Mouse (Mus musculus): ENCODE measurements around the gene Hltf.

Gene Hltf

DNA sequence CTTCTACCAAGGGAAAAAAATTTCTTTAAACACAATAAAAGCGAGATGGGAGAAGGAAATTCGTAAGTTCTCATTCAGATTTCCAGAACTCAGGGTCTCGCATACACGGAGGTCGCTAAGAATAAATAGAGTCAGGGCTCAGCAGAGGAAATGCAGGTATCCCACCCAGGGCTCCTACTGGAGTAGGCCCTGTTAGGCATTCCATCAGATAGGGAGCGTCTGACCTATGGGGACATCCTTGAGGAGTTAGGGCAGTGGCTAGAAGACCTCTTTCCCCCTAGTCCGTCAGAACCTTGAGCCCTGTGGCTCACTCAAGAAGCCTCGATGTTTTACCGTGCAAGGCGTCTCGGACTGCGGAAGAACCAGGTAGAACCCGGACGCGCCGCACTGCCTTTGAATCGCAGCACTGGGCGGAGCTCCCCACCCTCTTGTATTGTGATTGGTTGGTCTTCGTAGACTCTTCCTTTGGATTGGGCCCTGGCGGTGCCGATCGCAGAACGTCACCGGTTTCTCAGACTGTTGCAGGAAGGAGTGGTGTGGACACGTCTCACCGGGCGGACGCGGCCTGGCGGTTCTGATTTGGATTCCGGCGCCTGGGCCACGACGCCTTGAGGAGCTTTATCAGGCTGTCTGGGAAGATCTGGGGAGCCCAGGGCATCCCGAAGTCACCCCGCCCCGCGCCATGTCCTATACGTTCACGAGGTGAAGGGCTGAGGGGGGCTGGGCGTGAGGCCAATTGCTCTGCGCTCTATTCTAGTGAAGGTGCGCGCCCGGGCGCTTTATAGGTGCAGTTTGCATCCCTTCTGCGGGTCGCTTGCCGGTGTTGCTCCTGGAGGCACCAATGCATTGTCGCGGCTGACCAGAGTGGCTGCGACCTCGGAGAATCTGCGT is at the start of gene Hltf:
Hltf (plus strand) TSS at position 506 of the 891 bp plus-strand sequence.
- 1% methylated on average over 51 of the region's 54 CpGs for WGBS

DNA sequence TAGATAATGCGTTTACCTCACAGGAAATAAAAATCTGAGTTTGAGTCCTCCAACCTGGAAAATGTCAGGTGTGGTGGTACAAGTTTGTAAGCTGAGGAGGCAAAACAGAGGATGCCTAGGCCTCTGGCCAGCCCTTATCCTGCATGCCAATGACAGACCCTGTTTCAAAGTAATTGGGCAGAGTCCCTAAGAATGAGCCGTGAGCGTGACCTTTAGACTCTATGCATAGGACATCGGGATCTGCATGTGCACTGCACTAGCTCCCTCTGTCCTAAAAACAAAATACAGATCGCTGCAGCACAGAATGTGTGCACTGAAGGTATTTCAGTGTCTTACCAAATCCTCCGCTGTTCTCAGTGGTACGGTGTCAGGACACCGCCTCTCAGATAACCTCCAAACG is 47.1 kb upstream of the Hltf start:
- WGBS = 84% methylated on average over 9 of the region's 9 CpGs

DNA sequence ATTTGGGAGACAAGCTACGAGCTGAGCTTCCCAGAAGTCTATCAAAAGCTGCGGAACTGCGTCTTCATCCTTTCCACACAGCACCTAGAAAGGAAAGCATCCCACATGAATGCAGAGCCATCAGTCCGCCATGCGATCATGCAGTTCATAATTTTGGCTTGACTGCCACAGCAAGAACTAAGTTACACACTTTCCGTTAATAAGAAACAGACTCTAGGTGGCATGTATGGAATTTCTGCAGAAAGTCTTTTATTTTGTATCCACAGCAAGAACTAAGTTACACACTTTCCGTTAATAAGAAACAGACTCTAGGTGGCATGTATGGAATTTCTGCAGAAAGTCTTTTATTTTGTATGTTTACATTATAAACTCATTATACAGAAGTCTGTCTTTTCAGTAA is 46.7 kb upstream of the Hltf start:
- 90% methylated on average over 7 of the region's 7 CpGs for WGBS

DNA sequence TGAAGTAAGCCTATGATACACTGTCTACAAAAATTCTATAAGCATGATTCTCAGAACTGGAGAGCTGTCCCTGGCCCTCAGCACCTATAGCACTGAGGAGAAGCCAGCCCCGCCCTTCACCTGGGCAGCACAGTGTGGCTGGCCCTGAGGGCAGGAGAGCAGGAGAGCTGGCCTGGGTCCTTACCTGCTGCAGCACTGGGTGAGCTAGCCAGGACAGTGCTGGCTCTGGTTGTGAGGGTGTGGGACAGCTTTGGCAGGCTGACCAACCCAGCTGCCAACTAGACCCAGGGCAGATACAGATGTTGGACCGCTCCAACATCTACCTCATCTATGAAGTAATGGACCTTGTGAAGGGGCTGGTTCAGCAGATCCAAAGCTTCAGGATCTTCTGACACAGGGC is 43.2 kb upstream of the Hltf start:
- 94% methylated on average over 2 of the region's 2 CpGs for WGBS

DNA sequence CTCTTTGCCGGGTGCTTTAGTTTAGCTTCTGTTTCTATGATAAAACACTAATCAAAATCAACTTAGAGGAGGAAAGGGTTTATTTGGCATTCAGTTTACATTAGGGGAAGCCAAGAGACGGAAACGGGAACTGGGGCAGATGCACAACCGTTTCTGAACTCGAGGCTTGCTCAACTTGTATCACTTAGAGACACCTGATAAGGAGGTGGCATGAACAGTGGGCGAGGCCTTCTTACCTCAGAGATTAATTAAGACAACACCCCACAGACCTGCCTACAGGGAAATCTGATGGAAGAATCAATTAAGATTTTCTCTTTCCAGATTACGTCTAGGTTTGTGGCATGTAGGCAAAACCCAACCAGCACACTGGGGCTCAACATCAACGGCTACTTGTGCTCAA is 39.5 kb upstream of the Hltf start:
- 85% methylated on average over 8 of the region's 8 CpGs for WGBS

DNA sequence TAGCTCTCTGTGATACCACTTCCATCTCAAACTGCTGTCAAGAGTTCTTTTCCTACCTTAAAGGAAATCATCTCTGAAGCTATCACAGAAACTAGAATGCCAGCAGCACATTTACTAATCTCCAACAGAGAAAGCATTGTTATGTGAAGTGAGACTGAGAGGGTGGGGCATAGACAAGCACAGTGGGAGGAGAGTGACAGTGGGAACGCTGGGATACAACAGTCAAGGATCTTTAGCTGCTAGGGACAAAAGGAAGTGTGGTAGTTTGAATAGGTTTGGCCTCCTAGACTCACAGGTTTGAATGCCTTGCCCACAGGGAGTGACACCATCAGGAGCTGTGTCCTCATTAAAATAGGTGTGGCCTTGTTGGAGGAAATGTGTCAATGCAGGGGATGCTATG is 33.8 kb upstream of the Hltf start:
- 53% methylated on average over 1 of the region's 1 CpGs for WGBS

DNA sequence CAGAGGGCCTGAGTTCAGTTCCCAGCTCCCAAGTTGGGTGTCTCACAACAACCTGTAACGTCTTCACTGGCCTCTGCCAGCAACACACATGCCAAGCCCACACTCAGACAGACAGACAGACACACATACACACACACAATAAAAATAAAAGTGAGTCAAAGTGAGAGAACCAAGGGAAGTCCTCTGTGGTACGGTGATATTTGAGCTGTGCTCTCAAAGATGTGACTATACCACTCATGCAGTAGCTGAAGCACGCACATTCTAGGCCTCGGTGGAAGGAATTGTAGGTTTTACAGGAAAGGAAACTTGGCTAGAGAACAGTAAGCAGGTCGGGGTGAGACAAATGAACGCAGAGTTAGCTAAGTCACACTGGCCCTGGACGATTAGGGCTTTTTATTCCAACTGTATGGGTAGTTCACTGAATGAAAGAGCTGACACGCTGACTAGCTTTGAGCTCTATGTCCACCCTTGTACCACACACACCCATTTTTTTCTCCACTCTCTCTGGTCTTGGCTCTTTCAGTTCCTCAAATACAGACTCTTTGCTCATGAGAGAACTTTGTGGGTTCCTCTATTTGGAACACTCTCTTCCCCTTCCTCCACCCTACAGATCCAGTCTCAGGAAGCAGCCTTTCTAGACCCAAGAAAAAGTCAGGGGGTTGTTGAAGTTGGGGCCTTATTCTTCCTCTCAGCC is 30.5 kb upstream of the Hltf start:
- 89% methylated on average over 8 of the region's 8 CpGs for WGBS

DNA sequence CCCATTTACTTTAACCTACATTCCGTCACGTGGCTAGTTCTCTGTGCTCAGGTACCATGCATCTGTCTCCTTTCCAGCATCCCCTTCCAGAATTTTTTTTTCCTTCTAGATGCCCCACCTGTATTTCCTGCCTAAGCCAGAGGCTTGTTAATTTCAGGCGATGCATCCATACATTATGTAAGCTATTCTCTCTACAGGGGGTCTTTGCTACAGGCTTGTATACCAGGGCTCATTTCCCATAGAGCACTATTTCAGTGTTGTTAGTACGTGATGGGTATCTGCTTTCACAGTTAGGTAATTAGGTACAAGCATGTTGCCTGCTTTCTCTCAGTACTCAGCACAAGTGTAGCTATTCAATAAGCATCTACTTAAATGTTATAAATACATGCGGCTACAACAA is 29.8 kb upstream of the Hltf start:
- 77% methylated on average over 5 of the region's 5 CpGs for WGBS

DNA sequence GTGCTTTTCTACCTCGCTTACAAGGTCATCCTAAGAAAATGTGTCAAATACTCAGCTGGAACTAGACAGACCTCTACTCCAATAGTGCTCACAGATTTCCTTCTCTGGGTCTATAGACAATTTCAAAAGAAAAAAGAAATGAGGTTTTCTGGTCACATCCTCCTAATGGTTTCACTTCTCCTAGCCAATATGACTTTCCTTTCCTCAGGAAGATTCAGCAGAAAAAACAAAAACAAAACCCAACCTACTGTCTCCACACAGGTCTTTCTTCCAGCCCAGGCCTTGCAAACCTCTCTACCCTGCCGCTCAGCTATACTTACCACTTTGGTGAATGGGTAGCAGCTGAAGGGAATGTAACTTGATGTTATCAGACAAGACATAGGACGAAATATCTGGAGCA is 29.0 kb upstream of the Hltf start:
- whole genome bisulfite sequencing = 93% methylated on average over 3 of the region's 3 CpGs

DNA sequence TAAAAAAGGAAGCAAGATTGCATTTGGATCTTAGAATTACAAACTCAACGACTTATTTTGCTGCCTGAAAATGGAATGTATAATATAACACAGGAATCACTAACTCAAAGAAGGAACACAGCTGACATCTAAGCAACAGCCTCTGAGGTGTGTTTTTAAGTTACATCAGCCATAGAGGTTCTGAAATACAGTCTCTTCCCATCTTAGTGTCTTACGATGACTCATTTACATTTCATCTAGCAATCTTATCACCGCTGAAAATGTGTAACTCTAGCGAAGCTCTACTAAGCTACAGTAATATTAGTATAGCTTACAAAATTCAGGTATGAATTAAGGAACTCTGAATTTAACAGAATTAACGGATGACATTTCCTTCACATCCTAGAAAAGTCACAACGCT is 26.8 kb upstream of the Hltf start:
- 56% methylated on average over 6 of the region's 6 CpGs for WGBS

DNA sequence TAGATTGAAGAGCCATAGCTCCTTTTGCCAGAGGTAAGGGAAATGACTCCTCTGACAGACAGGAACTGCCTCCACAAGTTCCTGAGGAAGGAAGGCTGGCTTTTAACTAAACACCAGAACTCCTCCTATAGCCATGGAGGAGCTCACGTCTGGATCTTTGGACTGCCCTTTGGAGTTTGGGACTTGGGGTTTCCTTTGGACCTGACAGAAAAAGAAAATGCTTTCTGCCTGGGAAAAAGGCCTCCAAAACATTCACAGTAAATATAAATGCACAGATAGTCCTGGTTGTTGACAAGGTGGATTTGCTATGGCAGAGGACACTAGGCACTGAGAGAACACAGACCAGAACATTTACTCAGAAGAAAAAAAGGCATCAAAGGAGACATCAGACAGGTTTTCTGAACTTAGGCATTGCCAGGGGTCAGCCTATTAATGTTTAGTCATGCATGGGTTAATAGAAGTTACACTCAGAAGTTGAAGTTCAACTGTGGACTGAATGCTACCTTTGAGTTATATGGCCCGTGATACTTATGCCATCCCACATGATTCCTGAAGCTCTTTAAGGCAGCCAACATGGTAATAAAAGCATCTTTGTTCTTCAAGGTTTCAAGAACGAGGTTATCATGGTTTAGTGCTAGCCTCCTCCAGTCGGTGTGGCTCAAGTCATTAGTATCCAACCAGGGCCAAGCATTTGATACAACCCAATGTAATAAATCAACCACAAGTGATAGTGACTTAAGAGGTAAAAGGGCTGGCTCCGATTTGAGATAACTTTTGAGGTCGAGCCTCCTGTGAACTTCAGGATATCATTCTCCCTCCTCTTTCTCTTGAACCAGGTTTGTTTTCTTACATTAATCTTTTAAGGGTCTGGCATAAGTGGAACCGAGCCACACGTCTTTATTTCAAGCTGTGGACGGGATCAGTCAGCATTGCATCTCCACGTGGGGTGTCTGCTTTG is 23.6 kb upstream of the Hltf start:
- 14% methylated on average over 10 of the region's 10 CpGs for WGBS

DNA sequence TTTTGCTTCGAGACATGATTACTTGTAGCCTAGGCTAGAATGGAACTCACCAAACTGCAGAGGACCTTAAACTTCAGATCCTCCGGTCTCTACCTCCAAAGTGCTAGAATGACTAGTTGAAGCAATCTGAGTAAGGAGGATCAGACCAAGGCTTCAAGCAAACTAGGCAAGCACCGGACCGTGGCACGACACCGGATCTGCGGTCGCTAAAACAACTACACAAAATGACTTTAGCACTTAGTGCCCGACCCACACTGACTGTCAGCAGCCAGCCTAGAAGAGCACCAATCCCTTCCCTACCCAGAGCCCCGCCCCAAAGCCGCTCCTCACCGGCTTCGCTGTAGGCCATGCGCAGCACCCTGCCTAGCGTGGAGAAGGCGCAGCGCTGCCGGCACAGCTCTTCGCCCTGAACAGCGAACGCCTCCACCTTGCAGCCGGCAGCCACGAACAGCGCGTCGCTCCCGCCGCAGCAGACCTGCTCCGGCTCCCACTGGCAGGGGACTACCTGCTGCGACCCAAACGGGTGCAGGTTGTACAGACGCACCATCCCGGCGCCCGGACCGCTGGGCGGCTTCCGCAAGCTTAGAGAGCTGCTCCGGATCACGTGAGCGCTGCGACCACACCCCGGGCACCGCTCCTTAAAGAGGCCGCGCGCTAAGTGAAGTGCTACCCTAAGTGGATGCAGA is 22.7 kb upstream of the Hltf start, which contains the start of gene Hps3:
Hps3 (minus strand) TSS at position 597 of the 686 bp plus-strand sequence.
- WGBS = under 1% methylated on average over 47 of the region's 47 CpGs

DNA sequence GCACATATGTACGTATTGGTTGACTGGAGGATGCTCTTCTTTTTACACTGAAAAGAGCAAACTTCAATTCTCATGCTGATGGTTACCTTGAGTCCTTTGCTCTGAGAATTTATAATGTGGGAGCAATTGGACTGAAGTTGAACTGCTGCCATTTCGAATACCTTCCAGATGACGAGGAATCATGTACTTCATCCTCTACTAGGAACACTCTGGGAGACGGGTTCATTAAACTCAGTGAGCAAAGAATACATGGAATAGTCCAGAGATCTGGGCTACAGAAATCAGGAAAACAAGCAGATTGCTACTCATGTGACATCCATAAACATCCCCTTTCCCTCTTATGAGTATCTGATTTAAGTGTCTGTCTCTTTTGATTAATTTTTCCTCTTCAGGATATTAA is 21.5 kb upstream of the Hltf start:
- 73% methylated on average over 4 of the region's 4 CpGs for WGBS

DNA sequence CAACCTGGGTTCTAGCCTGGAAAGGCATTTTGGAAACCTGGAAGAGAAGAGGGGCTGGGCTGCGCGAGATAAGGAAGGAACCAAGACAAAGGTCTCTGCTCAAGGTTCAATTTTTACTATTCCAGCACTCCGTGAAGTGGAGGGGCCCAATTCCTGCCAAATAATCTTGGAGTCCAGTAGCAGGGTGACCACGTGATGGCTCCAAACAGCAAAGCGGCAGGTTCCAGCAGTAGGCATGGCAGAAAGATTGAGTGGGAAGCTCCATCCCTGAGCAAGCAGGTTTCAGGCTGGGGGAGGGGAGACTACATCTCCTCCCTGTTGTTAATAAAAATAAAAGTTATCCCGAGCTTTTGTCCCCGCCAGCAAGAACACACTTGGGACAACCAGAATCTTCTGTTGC is 16.1 kb upstream of the Hltf start:
- 92% methylated on average over 7 of the region's 7 CpGs for WGBS

DNA sequence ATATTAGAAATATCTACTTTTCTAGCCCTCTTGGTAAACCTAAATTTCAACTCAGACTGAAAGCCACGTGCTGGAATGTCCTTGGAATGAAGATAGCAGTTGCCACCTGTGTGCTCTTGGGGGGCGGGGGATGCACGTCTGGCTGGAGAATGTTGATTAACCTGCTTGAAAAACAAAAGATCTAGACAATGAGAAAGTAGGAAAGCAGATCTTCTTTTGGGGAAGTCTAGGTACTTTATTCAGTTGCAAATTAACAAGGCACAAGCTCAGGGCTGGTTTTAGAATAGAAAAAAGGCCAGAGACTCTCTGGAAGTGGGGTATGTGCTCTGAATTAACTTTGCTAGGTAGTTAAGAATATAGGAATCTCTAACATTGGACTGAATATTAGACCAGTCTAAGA is 12.9 kb upstream of the Hltf start:
- 76% methylated on average over 3 of the region's 3 CpGs for WGBS

DNA sequence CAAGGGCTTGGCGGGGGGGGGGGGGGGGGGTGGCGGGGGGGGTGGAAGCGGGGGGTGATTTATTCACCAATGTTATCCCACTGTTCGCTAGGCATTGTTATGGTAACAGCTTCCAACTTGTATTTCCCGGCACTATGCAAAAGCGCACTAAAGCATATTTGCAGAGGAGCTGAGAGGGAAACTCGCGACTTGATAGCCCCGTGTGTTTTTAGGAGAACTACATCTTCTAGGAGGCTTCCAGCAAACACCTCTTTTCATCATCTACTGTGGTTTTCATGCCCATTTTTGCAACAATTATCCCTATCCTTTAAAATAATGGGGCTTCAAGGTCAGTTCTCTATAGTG is 558 bp downstream of the Hltf start:
- 0% methylated on average over 7 of the region's 9 CpGs for WGBS

DNA sequence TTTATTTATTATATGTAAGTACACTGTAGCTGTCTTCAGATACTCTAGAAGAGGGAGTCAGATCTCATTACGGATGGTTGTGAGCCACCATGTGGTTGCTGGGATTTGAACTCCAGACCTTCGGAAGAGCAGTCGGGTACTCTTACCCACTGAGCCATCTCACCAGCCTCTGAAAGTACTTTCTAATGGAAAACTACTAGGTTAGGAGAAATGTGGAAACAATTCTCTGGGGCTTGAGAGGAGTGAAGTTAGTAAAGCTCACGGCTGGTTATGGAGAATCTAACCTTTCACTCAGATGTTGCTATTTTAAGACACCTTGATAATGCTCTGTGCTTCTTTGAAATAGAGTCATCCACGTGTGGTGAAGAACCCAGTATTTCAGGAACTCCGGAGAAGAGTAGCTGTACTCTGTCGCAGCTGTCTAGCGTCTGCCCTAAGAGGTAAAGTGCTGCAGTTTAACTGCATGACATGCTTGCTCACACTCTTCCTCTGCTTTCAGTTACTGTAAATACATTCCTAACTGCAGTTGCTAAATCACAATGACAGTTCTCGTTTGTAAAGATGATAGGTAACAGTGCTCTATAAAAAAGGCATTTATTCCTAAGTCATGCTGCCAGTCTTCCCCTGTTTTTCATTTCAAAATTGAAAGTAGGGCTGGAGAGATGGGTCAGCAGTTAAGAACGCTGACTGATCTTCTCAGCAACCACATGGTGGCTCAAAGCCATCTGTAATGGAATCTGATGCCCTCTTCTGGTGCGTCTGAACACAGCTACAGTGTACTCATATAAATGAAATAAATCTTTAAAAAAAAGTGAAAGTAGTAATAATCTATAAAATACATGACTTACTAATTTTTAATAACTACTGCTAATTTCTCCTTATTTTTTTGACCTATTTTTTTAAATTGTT is 18.8 kb downstream of the Hltf start:
- WGBS = 77% methylated on average over 11 of the region's 11 CpGs

DNA sequence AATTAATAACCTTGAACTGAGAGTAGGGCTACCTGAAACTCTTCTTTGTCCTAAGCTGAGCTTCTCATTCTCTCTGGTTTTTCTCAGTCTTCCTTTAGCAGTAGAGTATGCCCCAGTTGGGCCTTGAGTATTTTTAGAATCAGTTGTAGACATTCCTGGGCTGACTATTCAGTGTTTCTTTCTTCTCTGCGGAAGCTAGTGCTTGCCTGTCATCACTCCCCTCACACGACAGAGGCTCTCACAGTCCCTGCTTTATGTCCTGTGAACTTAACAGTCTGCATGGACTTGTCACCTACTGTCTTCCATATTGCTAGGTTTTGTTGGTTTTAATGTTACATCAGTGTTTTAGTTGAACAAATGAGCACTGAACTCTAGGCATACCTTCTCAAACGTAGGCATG is 24.6 kb downstream of the Hltf start:
- 61% methylated on average over 3 of the region's 3 CpGs for WGBS

DNA sequence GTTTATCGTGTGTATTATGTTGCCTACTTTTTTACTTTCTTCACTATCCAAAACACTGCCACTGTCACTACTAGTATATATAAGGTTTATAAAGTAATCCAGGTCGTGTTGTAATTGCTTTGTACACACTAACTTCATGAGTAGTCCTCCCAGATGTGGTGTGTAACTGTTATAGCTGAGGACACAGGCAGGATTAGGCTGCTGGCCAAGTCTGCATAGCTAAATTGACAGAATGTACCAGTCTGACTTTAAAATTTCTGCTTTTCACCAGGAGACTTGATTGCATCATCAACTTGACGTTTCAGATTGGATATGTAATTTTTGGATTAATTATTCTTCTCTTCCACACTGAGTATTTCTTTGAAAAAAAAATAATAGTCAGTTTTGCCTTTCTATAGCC is 46.2 kb downstream of the Hltf start:
- WGBS = 76% methylated on average over 3 of the region's 3 CpGs

DNA sequence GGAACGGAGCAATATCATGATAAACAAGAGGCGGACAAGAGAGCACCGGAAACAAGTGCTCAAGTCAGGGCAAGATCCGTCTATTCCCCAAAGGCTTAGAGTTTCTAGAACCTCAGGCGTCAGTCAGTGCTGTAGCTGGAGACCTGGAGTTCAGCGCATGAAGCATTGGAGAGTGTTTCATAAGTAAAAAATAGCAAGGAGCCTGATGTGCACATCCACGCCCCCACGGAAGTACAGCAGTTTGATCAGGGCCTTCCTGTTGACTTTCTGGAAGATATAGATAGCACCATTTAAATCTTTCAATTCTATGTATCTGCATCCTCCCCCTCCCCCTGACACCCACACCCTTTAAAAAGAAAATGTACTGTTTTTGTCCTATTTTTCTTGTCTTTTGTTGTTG is 46.7 kb downstream of the Hltf start:
- 82% methylated on average over 8 of the region's 8 CpGs for WGBS
